Mouse (Mus musculus) MEL (cell line): Measurements from ENCODE around the gene Ccl4.

Source experiments
- CTCF ChIP-seq, 3 experiments: IDR thresholded peaks in 2 of 3; conservative IDR thresholded peaks in 1 of 3; 2 replicates each; pipeline ENCODE4 v1.5.1; 2011 to 2012; ENCODE audit warnings: low read length in 3 of 3, low read depth in 2 of 3, mild to moderate bottlenecking in 2 of 3, improper control_type of control experiment in 1 of 3, inconsistent platforms in 1 of 3, mixed read lengths in 1 of 3, moderate library complexity in 1 of 3; ENCODE audit not compliant: control insufficient read depth in 1 of 3, insufficient read depth in 1 of 3, poor library complexity in 1 of 3, severe bottlenecking in 1 of 3
- ETS1 ChIP-seq: IDR thresholded peaks from 2 replicates; pipeline ENCODE4 v1.6.1; 2012; ENCODE audit warnings: low read depth, mild to moderate bottlenecking, inconsistent platforms, low read length, improper control_type of control experiment, moderate library complexity
- MAX ChIP-seq: IDR thresholded peaks from 2 replicates; pipeline ENCODE4 v1.6.1; 2011; ENCODE audit warnings: low read length, improper control_type of control experiment
- MEF2A ChIP-seq: IDR thresholded peaks from 2 replicates; pipeline ENCODE4 v1.6.1; 2014; ENCODE audit warnings: low read depth, mild to moderate bottlenecking, inconsistent platforms, low read length, improper control_type of control experiment; ENCODE audit not compliant: poor library complexity, insufficient replicate concordance, severe bottlenecking; ENCODE audit errors: extremely low read depth
- RAD21 ChIP-seq: IDR thresholded peaks from 2 replicates; pipeline ENCODE4 v1.6.1; 2011; ENCODE audit warnings: mild to moderate bottlenecking, low read depth, low read length, improper control_type of control experiment
- SMC3 ChIP-seq: IDR thresholded peaks from 2 replicates; pipeline ENCODE4 v1.6.1; 2011; ENCODE audit warnings: low read depth, low read length, improper control_type of control experiment
- UBTF ChIP-seq: IDR thresholded peaks from 2 replicates; pipeline ENCODE4 v1.6.1; 2012; ENCODE audit warnings: low read depth, mild to moderate bottlenecking, inconsistent platforms, low read length, improper control_type of control experiment, moderate library complexity, borderline replicate concordance; ENCODE audit not compliant: insufficient read depth
- ZC3H11A ChIP-seq: IDR thresholded peaks from 2 replicates; pipeline ENCODE4 v1.6.1; 2012; ENCODE audit warnings: low read depth, mild to moderate bottlenecking, inconsistent platforms, low read length, improper control_type of control experiment

DNA sequence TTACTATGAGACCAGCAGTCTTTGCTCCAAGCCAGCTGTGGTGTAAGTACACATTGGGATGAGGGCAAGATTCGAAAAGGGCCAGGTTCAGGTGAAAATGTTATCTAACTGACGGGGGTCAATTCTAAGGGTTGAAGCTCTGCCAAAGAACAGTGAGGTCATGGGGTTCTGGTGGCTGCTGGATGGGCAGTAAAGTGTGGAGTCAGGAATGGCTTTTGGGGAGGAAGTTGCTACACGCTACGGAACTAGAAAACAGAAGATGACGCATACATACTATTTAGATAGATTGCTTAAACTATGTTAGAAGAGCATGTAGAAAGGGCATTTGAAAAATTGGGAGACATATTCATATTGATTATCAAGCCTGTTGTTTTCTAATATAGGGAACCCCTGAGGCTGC, 1.1 kb downstream of the Ccl4 start:
- TF ChIP-seq CTCF (IDR thresholded peaks at IDR 0.05 in 2 of 3, conservative IDR thresholded peaks at IDR 0.05 in 1 of 3; ENCODE audit: control insufficient read depth in 1 of 3, insufficient read depth in 1 of 3, low read depth in 2 of 3, low read length in 3 of 3, poor library complexity in 1 of 3, severe bottlenecking in 1 of 3), result no peak
- TF ChIP-seq SMC3, result no peak
- TF ChIP-seq RAD21, result no peak
- no peak for TF ChIP-seq MAX
- TF ChIP-seq UBTF, result no peak
- no peak for TF ChIP-seq MEF2A
- no peak for TF ChIP-seq ETS1
- TF ChIP-seq ZC3H11A, result no peak
